Mouse (Mus musculus) kidney, postnatal 25 days (tissue): Measurements from ENCODE around the gene Slc22a14.
A peak's percentile ranks its signal among the peaks of the same experiment; 100 is the strongest.

Source experiments
- DNase-seq, 2 experiments: peaks; one replicate each; pipeline ENCODE4 v3.0.0; 2021; ENCODE audit warnings: mixed read lengths in 2 of 2

The Slc22a14 gene

GRCm38 (mm10) chr9:119258785-119259184 lies 106.6 kb downstream of the Slc22a14 start:
- no peak for DNase-seq

- no peak for DNase-seq
Measured at GRCm38 (mm10) chr9:119258128-119258527, 107.2 kb downstream of the Slc22a14 start.

GRCm38 (mm10) chr9:119256161-119256560 lies 109.2 kb downstream of the Slc22a14 start:
- no peak for DNase-seq

GRCm38 (mm10) chr9:119255096-119255495 lies 110.3 kb downstream of the Slc22a14 start:
- no peak for DNase-seq

- DNase-seq: peak in 1 of 2 experiments; percentile 49
Measured at GRCm38 (mm10) chr9:119254187-119254586, 111.2 kb downstream of the Slc22a14 start.

- DNase-seq: no peak
Measured at GRCm38 (mm10) chr9:119247996-119248395, 117.4 kb downstream of the Slc22a14 start.

- peak; percentile 89 to 94 for DNase-seq
Measured at GRCm38 (mm10) chr9:119246826-119247225, 118.5 kb downstream of the Slc22a14 start.

GRCm38 (mm10) chr9:119243981-119244380 lies 121.4 kb downstream of the Slc22a14 start:
- DNase-seq: peak; percentile 34 to 47

GRCm38 (mm10) chr9:119241169-119241865 lies 124.0 kb downstream of the Slc22a14 start:
- DNase-seq: no peak

- DNase-seq: no peak
Measured at GRCm38 (mm10) chr9:119240286-119240997, 124.9 kb downstream of the Slc22a14 start.

GRCm38 (mm10) chr9:119239274-119239673 lies 126.1 kb downstream of the Slc22a14 start:
- peak; percentile 16 to 46 for DNase-seq

- peak in 1 of 2 experiments; percentile 53 for DNase-seq
Measured at GRCm38 (mm10) chr9:119238796-119239195, 126.6 kb downstream of the Slc22a14 start.

GRCm38 (mm10) chr9:119231552-119231951 lies 133.8 kb downstream of the Slc22a14 start:
- no peak for DNase-seq

GRCm38 (mm10) chr9:119230829-119231228 lies 134.5 kb downstream of the Slc22a14 start:
- no peak for DNase-seq

- DNase-seq: no peak
Measured at GRCm38 (mm10) chr9:119220249-119220648, 145.1 kb downstream of the Slc22a14 start.

- DNase-seq: no peak
Measured at GRCm38 (mm10) chr9:119219667-119220066, 145.7 kb downstream of the Slc22a14 start.

- peak; percentile 61 to 76 for DNase-seq
Measured at GRCm38 (mm10) chr9:119215341-119215740, 150.0 kb downstream of the Slc22a14 start.

- DNase-seq: peak; percentile 63 to 69
Measured at GRCm38 (mm10) chr9:119214601-119215000, 150.8 kb downstream of the Slc22a14 start.

GRCm38 (mm10) chr9:119212996-119213395 lies 152.4 kb downstream of the Slc22a14 start:
- no peak for DNase-seq

- no peak for DNase-seq
Measured at GRCm38 (mm10) chr9:119208998-119209397, 156.4 kb downstream of the Slc22a14 start, which contains the start of gene Slc22a13. Slc22a13 (minus strand) TSS chr9:119209098.

- peak; percentile 64 to 79 for DNase-seq
Measured at GRCm38 (mm10) chr9:119207113-119207512, 158.2 kb downstream of the Slc22a14 start.

- DNase-seq: peak in 1 of 2 experiments; percentile 75
Measured at GRCm38 (mm10) chr9:119206666-119207065, 158.7 kb downstream of the Slc22a14 start.

- peak in 1 of 2 experiments; percentile 76 for DNase-seq
Measured at GRCm38 (mm10) chr9:119205756-119206155, 159.6 kb downstream of the Slc22a14 start.

- no peak for DNase-seq
Measured at GRCm38 (mm10) chr9:119203617-119204016, 161.7 kb downstream of the Slc22a14 start.
